Mouse (Mus musculus) kidney, adult 2 months (tissue): ENCODE results near the gene Carmil1.

Experiments
- CTCF ChIP-seq: fragments of 200-500 bp; conservative IDR thresholded peaks from 2 replicates; pipeline ENCODE4 v1.5.1; 2011; ENCODE audit warnings: low read depth, mild to moderate bottlenecking, control low read depth, low read length, moderate library complexity, mixed read lengths; ENCODE audit not compliant: insufficient read depth, insufficient read length
- POLR2A ChIP-seq: fragments of 200-500 bp; IDR thresholded peaks from one replicate; pipeline ENCODE4 v1.6.1; 2011; ENCODE audit warnings: low read depth, low read length, control low read depth

- no peak for TF ChIP-seq CTCF
- TF ChIP-seq POLR2A = no peak
These were observed 17.0 kb downstream of the Carmil1 start for GRCm38 (mm10) chr13:24263560-24263959.
